Mouse (Mus musculus): ENCODE results near the gene Catsperb. TPM values are rescaled to one million over a fixed set of nuclear protein-coding genes. Genes with fewer than 3 reads are reported as not detected.
A peak's percentile ranks its signal among the peaks of the same experiment; 100 is the strongest.
"Not testable (repeated sequence)": the region's sequence is repeated elsewhere in the genome, so short reads cannot be mapped to it uniquely, and the experiment has no call there.

Gene Catsperb
- not detected in 2 replicates for polyA plus RNA-seq (2015; fragmentation: Nextera tagmentation; extraction: Ambion mirVana)

DNA sequence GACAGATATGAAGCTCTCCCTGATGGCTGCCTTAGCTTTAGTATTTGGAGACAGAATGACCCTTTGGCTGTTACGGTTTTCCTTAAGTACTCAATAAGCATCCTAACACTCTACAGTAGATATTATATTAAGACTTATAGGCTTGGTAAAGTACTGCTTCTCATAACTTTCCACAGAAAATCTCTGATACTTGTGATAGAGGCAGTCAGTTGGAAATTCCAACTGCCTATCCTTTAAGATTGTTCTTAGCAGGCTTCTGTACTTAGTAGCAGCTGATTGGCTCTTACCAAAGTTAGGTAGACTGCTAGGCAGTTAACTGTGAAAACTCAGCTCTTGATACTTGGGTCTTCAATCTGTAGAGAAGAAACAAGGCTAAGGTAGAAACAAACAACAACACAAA lies at the start of gene Catsperb:
Catsperb (plus strand) TSS at position 301 of the 400 bp plus-strand sequence.
- H3K9me3 ChIP-seq; H3K4me3 ChIP-seq; H3K4me1 ChIP-seq; H3K9ac ChIP-seq; H3K36me3 ChIP-seq; H3K27ac ChIP-seq; H3K4me2 ChIP-seq; H3K27me3 ChIP-seq; ATAC-seq (ENCODE audit: borderline replicate concordance, extremely low read depth, low FRiP score, low TSS enrichment): not testable (repeated sequence)
- 79% methylated on average over 1 of the region's 1 CpGs for WGBS

- ATAC-seq (ENCODE audit: borderline replicate concordance, extremely low read depth, low FRiP score, low TSS enrichment): not testable (repeated sequence)
Observed at GRCm38 (mm10) chr12:101361468-101361867, 43.0 kb upstream of the Catsperb start.

DNA sequence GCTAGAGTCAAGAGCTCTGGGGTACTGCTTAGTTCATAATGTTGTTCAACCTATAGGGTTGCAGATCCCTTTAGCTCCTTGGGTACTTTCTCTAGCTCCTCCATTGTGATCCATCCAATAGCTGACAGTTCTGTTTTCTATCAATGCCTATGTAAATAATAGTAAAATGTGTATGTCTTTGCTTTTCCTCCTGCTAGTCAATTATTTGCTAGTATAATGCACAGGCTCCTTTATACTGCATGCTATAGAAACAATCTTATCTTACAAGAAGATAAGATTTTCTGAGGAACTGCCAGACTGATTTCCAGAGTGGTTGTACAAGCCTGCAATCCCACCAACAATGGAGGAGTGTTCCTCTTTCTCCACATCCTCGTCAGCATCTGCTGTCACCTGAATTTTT lies 23.0 kb upstream of the Catsperb start:
- not testable (repeated sequence) for H3K4me2 ChIP-seq; H3K4me3 ChIP-seq; H3K9me3 ChIP-seq; H3K9ac ChIP-seq; ATAC-seq (ENCODE audit: borderline replicate concordance, extremely low read depth, low FRiP score, low TSS enrichment); H3K27me3 ChIP-seq; H3K36me3 ChIP-seq; H3K4me1 ChIP-seq; H3K27ac ChIP-seq
- WGBS: 33% methylated on average over 1 of the region's 1 CpGs

More at GRCm38 (mm10) chr12:101361468-101361867, 43.0 kb upstream of the Catsperb start:
- WGBS: 73% methylated on average over 1 of the region's 1 CpGs
- not testable (repeated sequence) for H3K9ac ChIP-seq, H3K27ac ChIP-seq, H3K27me3 ChIP-seq, H3K9me3 ChIP-seq, H3K4me3 ChIP-seq, H3K36me3 ChIP-seq, H3K4me1 ChIP-seq, H3K4me2 ChIP-seq

GRCm38 (mm10) chr12:101426131-101426530 lies 21.7 kb downstream of the Catsperb start:
- WGBS: 58% methylated on average over 1 of the region's 1 CpGs
- no peak overlapping the region for H3K27ac ChIP-seq
- ATAC-seq (ENCODE audit: borderline replicate concordance, extremely low read depth, low FRiP score, low TSS enrichment): no peak
- H3K9ac ChIP-seq: no peak overlapping the region
- H3K4me3 ChIP-seq: no peak overlapping the region
- H3K9me3 ChIP-seq: no peaks in the 10 kb centered on the region
- H3K27me3 ChIP-seq: no peaks in the 10 kb centered on the region
- no peak overlapping the region for H3K4me2 ChIP-seq
- H3K4me1 ChIP-seq: no peaks in the 10 kb centered on the region
- H3K36me3 ChIP-seq: no peaks in the 10 kb centered on the region

GRCm38 (mm10) chr12:101462051-101462450 lies 57.6 kb downstream of the Catsperb start:
- Histone ChIP-seq H3K4me3 (no peak overlapping the region), H3K4me1 (no peaks in the 10 kb centered on the region), H3K27ac (no peak overlapping the region), H3K9ac (no peak overlapping the region), H3K36me3 (no peaks in the 10 kb centered on the region), H3K27me3 (no peaks in the 10 kb centered on the region), H3K9me3 (no peaks in the 10 kb centered on the region), H3K4me2 (no peak overlapping the region)
- 93% methylated on average over 5 of the region's 5 CpGs for WGBS
- no peak for ATAC-seq (ENCODE audit: borderline replicate concordance, extremely low read depth, low FRiP score, low TSS enrichment)

DNA sequence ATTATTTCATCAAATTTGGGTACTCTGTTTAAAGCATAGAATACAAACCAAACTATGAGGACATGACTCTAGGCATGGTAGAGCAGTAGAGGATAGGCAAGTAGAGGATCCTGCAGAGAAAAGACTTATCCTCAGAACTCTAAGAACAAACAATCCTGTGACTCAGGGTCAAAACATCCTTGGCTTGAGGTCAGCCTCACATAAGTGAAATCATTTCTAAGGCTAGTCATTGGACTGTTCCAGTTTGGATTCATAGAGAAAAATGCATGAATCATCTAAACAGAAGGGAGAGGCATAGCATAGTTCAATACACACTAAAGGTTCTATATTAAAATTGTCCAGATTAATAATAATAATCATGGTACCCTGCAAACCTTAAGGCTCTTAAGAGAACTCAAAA lies 79.1 kb downstream of the Catsperb start:
- Histone ChIP-seq H3K9ac (no peak overlapping the region), H3K27me3 (no peaks in the 10 kb centered on the region), H3K27ac (no peak overlapping the region), H3K4me2 (no peak overlapping the region), H3K36me3 (no peaks in the 10 kb centered on the region), H3K4me3 (no peak overlapping the region), H3K4me1 (no peaks in the 10 kb centered on the region), H3K9me3 (no peaks in the 10 kb centered on the region)
- ATAC-seq (ENCODE audit: borderline replicate concordance, extremely low read depth, low FRiP score, low TSS enrichment): no peak

DNA sequence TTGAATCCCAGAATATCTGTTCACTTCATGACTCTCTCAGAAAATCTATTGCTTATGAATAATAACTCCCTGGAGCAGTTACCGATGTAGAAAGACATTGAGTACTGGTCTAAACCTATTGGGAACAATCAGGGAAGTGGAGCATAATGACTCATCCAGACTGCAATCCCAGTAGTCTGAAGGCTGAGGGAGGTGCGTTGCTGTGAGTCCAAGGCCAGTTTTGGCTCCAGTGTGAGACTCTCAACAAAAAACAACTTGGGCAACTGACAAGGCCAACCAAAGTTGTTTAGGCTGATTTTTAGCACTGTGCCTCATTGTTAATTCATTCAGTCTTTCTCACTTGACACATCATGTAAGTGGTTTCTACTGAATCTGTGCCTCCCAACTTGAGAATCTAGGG lies 106.9 kb downstream of the Catsperb start:
- not testable (repeated sequence) for ATAC-seq (ENCODE audit: borderline replicate concordance, extremely low read depth, low FRiP score, low TSS enrichment); H3K4me1 ChIP-seq; H3K9ac ChIP-seq; H3K4me3 ChIP-seq; H3K36me3 ChIP-seq; H3K4me2 ChIP-seq; H3K27ac ChIP-seq; H3K27me3 ChIP-seq; H3K9me3 ChIP-seq
- 74% methylated on average over 2 of the region's 2 CpGs for WGBS

DNA sequence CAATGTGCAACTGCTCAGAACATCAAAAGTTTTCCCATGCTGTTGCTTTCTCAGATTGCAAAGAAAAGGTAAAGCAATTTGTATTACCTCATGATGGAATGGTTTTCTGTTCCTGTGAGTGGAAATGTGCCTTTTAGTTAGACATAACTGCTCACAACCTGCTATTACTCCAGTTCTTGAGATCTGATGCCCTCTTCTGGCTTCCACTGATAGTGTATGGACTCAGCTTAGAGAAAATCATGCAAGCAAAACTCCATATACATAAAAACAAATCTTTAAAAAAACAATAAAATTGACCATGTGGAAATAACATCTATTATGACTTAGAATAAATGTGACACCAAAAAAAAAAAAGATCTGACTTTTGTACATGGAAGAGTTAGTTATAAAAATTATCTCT lies 202.2 kb downstream of the Catsperb start:
- H3K4me2 ChIP-seq: not testable (repeated sequence)

DNA sequence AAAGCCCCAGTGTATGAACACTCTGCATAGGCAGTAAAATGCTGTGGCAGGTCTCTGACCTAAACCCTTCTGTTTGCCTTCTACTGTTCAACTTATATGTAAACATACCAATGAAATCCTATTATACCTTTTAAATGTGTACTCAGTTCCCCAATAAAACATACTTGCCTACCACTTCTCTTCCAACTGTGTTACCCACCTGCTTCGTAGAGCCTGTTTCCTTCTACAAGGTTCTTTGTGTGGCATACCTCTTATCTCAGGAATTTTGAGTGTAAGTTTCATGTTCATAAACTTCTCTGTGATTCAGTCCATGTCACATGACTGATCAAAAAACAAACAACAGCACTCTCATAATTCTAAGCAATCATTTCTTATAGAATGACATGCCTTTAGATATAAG lies 228.7 kb downstream of the Catsperb start:
- H3K9me3 ChIP-seq: no peaks in the 10 kb centered on the region
- H3K4me1 ChIP-seq: no peaks in the 10 kb centered on the region
- 56% methylated on average over 1 of the region's 1 CpGs for WGBS
- H3K9ac ChIP-seq: no peak overlapping the region
- no peaks in the 10 kb centered on the region for H3K27me3 ChIP-seq
- no peak overlapping the region for H3K27ac ChIP-seq
- no peak overlapping the region for H3K4me3 ChIP-seq
- peak; percentile 31; the same call in 1 of the 2 replicates for ATAC-seq (ENCODE audit: borderline replicate concordance, extremely low read depth, low FRiP score, low TSS enrichment)
- no peaks in the 10 kb centered on the region for H3K36me3 ChIP-seq
- H3K4me2 ChIP-seq: no peak overlapping the region

More for the DNA sequence above, 202.2 kb downstream of the Catsperb start:
- H3K4me3 ChIP-seq; H3K36me3 ChIP-seq; H3K27ac ChIP-seq; H3K4me1 ChIP-seq; H3K9me3 ChIP-seq; H3K9ac ChIP-seq; H3K27me3 ChIP-seq; ATAC-seq (ENCODE audit: borderline replicate concordance, extremely low read depth, low FRiP score, low TSS enrichment): not testable (repeated sequence)

DNA sequence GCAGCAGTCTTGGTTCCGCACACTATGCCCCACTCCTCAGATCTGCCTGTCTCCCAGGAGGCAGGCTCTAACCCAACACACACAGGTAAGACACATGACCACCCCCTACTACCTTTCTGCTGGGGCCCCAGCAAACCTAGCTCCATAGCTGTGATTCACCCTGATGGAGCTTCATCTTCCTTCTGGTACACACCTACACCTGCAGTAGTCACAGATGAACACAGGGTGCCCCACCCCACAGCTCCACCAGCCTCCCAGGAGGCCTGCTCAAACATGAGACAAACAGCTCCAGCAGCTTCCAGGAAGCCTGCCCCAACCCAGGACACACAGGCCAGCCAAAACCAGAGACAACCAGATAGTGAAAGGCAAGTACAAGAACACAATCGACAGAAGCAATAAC lies 263.0 kb downstream of the Catsperb start:
- 90% methylated on average over 2 of the region's 2 CpGs for WGBS
- no peak for ATAC-seq (ENCODE audit: borderline replicate concordance, extremely low read depth, low FRiP score, low TSS enrichment)
- H3K4me1 ChIP-seq: no peaks in the 10 kb centered on the region
- H3K9ac ChIP-seq: no peak overlapping the region
- no peak overlapping the region for H3K27ac ChIP-seq
- H3K4me3 ChIP-seq: no peak overlapping the region
- no peaks in the 10 kb centered on the region for H3K27me3 ChIP-seq
- no peaks in the 10 kb centered on the region for H3K9me3 ChIP-seq
- H3K36me3 ChIP-seq: no peaks in the 10 kb centered on the region
- no peak overlapping the region for H3K4me2 ChIP-seq

Small RNA genes lying within 50 kb of the gene (microRNA-seq; reads per million reads assigned to microRNA genes)
- gene Gm24542: not detected

Measured in lung, embryonic 15.5 days (tissue).